Mouse (Mus musculus): ENCODE data around the gene Tmem178b. TPM values are rescaled to one million over a fixed set of nuclear protein-coding genes. Genes with fewer than 3 reads are reported as not detected.

Tmem178b gene
- polyA plus RNA-seq, 1 experiment: 0.02 TPM

GRCm38 (mm10) chr6:40300707-40301106 lies 427.6 kb downstream of the Tmem178b start:
- Histone ChIP-seq H3K4me3 (no peak overlapping the region), H3K4me2 (ENCODE audit: low read depth) (no peak overlapping the region), H3K79me2 (ENCODE audit: control insufficient read depth, insufficient read depth) (no peaks in the 10 kb centered on the region), H3K27me3 (ENCODE audit: control insufficient read depth, insufficient read depth, insufficient read length) (no peaks in the 10 kb centered on the region), H3K36me3 (ENCODE audit: control insufficient read depth, insufficient read depth) (no peaks in the 10 kb centered on the region), H3ac (ENCODE audit: control insufficient read depth, insufficient read length) (no peak overlapping the region)
- TF ChIP-seq REST (IDR thresholded peaks at IDR 0.05; ENCODE audit: insufficient read depth, insufficient read length) (no peak), TCF3 (IDR thresholded peaks at IDR 0.05; ENCODE audit: insufficient read length, low read depth) (no peak)

DNA sequence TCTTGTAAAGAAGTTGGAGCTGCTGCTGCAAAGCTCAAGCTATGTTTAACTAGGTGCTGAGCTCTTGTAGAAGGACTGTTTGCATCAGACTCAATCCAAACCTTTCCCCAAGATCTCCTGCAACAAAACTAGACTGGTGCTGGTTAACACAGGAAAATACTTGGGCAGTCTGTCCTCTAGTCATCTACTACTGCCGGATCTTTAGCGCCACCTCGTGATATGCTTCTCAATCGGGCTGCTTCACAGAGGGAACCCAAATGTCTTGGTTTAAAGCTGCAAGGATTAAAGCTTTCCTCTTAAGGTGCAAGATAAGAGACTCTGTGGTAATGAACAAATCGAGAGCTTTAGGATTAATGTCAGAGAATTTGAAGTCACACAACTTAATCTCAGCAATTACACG lies 430.3 kb downstream of the Tmem178b start:
- TF ChIP-seq MAX (IDR thresholded peaks at IDR 0.05; ENCODE audit: low read depth) (no peak), E2F4 (IDR thresholded peaks at IDR 0.05; ENCODE audit: insufficient read depth) (no peak), CEBPB (IDR thresholded peaks at IDR 0.05; ENCODE audit: insufficient read depth, poor library complexity, severe bottlenecking) (no peak), REST (IDR thresholded peaks at IDR 0.05; ENCODE audit: insufficient read depth, insufficient read length) (no peak), SRF (IDR thresholded peaks at IDR 0.05; ENCODE audit: control insufficient read depth, insufficient read length, low read depth) (no peak), TCF12 (IDR thresholded peaks at IDR 0.05; ENCODE audit: insufficient read depth, poor library complexity, severe bottlenecking) (no peak), MYOG (IDR thresholded peaks at IDR 0.05; ENCODE audit: control insufficient read depth in 1 of 3, insufficient read depth in 1 of 3, insufficient read length in 2 of 3, low read depth in 2 of 3) (no peak), POLR2AphosphoS2 (IDR thresholded peaks at IDR 0.05; ENCODE audit: insufficient read length, low read depth) (no peak), POLR2A (IDR thresholded peaks at IDR 0.05; ENCODE audit: insufficient read length, low read depth) (no peak), TCF3 (IDR thresholded peaks at IDR 0.05; ENCODE audit: insufficient read length, low read depth) (no peak), USF1 (IDR thresholded peaks at IDR 0.05; ENCODE audit: low read depth) (no peak), MYOD1 (IDR thresholded peaks at IDR 0.05; ENCODE audit: control insufficient read depth in 1 of 3, insufficient read length in 2 of 3, low read depth in 2 of 3) (no peak)
- no peak overlapping the region for H3K4me3 ChIP-seq
- H3K27me3 ChIP-seq (ENCODE audit: control insufficient read depth, insufficient read depth, insufficient read length): no peaks in the 10 kb centered on the region
- H3K36me3 ChIP-seq (ENCODE audit: control insufficient read depth, insufficient read depth): no peaks in the 10 kb centered on the region
- no peak overlapping the region for H3K4me2 ChIP-seq (ENCODE audit: low read depth)
- no peak overlapping the region for H3ac ChIP-seq (ENCODE audit: control insufficient read depth, insufficient read length)
- H3K79me2 ChIP-seq (ENCODE audit: control insufficient read depth, insufficient read depth): no peaks in the 10 kb centered on the region

Other genes starting within 250 kb of the Tmem178b start
- 2.7 TPM for gene Braf, start 147.8 kb upstream of the Tmem178b start, polyA plus RNA-seq (2012; fragmentation: generic; extraction: Trizol)
- 113 TPM for gene Mrps33, start 62.3 kb upstream of the Tmem178b start, polyA plus RNA-seq (2012; fragmentation: generic; extraction: Trizol)

All from myocyte (in vitro differentiated cells).